Mouse (Mus musculus) ES-E14 (cell line): ENCODE results near the gene Cadps.

Source experiments
- CHD2 ChIP-seq: IDR thresholded peaks from 2 replicates; pipeline ENCODE4 v1.6.1; 2014; ENCODE audit warnings: mild to moderate bottlenecking, low read depth, low read length, inconsistent platforms
- ZC3H11A ChIP-seq: IDR thresholded peaks from 2 replicates; pipeline ENCODE4 v1.6.1; 2012; ENCODE audit warnings: low read depth, mild to moderate bottlenecking, inconsistent platforms, low read length, borderline replicate concordance

- TF ChIP-seq CHD2 (no peak), ZC3H11A (no peak)
Measured at GRCm38 (mm10) chr14:12436903-12437368, 385.9 kb downstream of the Cadps start.
